Mouse (Mus musculus) adrenal gland, adult 18-20 months (tissue): ENCODE measurements at regions not wholly inside any gene's neighbourhood (a gene's known extent, or its start where the extent isn't known, plus 50 kb on each side); places are given as distances from the start of the nearest gene placed in this dataset.

Experiments used
- DNase-seq, 2 experiments: peaks; one replicate each; pipeline ENCODE4 v3.0.0; 2021 to 2022; ENCODE audit warnings: low spot score in 2 of 2

- no peak for DNase-seq
Measured at GRCm38 (mm10) chr15:25135471-25136262, 277.9 kb downstream of the Basp1 start.

- DNase-seq: no peak
Measured at GRCm38 (mm10) chr15:25130096-25130495, 283.5 kb downstream of the Basp1 start.

- no peak for DNase-seq
Measured at GRCm38 (mm10) chr15:25129572-25129971, 284.0 kb downstream of the Basp1 start.

- no peak for DNase-seq
Measured at GRCm38 (mm10) chr15:25120441-25120840, 293.1 kb downstream of the Basp1 start.

- DNase-seq: no peak
Measured at GRCm38 (mm10) chr15:25117980-25118379, 295.6 kb downstream of the Basp1 start.

- no peak for DNase-seq
Measured at GRCm38 (mm10) chr15:25102727-25103126, 310.8 kb downstream of the Basp1 start.

- no peak for DNase-seq
Measured at GRCm38 (mm10) chr15:25093758-25094157, 319.8 kb downstream of the Basp1 start.

- no peak for DNase-seq
Measured at GRCm38 (mm10) chr15:25069701-25070100, 343.9 kb downstream of the Basp1 start.

- no peak for DNase-seq
Measured at GRCm38 (mm10) chr15:25059347-25059746, 354.2 kb downstream of the Basp1 start.

- peak; percentile 20 to 48 for DNase-seq
Measured at GRCm38 (mm10) chr15:25047875-25048274, 365.7 kb downstream of the Basp1 start.

- no peak for DNase-seq
Measured at GRCm38 (mm10) chr15:25046514-25047138, 366.9 kb downstream of the Basp1 start.

GRCm38 (mm10) chr15:25036231-25036630, 377.3 kb downstream of the Basp1 start:
- DNase-seq: no peak

- DNase-seq: no peak
Measured at GRCm38 (mm10) chr15:25027865-25028264, 385.7 kb downstream of the Basp1 start.

- no peak for DNase-seq
Measured at GRCm38 (mm10) chr15:25026786-25027461, 386.6 kb downstream of the Basp1 start.

GRCm38 (mm10) chr15:25026351-25026750, 387.2 kb downstream of the Basp1 start:
- DNase-seq: no peak

GRCm38 (mm10) chr15:25020916-25021315, 392.6 kb downstream of the Basp1 start:
- no peak for DNase-seq

GRCm38 (mm10) chr15:25019352-25019941, 394.1 kb downstream of the Basp1 start:
- no peak for DNase-seq

- DNase-seq: no peak
Measured at GRCm38 (mm10) chr15:25018937-25019336, 394.6 kb downstream of the Basp1 start.

GRCm38 (mm10) chr15:25007720-25008119, 405.8 kb downstream of the Basp1 start:
- DNase-seq: no peak

- no peak for DNase-seq
Measured at GRCm38 (mm10) chr15:25000171-25000570, 413.4 kb downstream of the Basp1 start.

- DNase-seq: no peak
Measured at GRCm38 (mm10) chr15:24993325-24993673, 420.3 kb downstream of the Basp1 start.
